Comparison of ENCODE assay signal across 25 mouse cellular contexts in the genomic region with DNA sequence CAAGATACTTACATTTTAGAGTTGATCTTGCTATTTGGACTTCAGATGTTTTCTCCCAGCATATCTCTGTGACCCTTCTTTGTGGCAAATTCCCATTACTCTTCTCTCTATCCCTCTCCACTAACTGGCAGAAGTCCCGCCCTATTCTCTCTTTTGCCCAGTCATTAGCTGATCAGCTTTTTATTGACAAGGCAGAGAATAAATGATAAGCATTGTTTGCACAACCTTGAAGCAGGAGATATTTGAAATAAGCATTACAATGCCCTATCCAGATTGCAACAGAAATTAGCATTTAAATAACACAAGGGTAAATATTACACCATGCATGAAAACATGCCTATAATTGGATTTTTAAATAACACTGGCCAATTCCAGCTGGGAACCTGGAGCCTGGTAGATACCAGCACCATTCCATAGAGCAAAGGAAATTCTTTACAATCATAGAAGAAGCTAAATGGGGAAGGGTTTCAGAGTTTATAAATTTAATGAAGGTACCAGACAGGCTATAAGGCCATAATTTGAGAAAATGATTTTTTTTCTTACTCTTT. TPM values are rescaled to one million over a fixed set of nuclear protein-coding genes. Genes with fewer than 3 reads are reported as not detected.
DNase-seq lines count a peak whose midpoint lies in the region; ATAC-seq and TF ChIP-seq lines count a peak whose summit lies in the region.
"Had no signal": no experiment of that assay in that cellular context is flagged by ENCODE, and none has a peak within 500 bp of the region (broad histone marks: within the 10 kb centered on the region; RNA-seq: fewer than 3 reads in every experiment).

No protein-coding gene starts in this region.

- no peak overlapping the region for H3K4me2 ChIP-seq in hindbrain, embryonic 11.5 days (replicated peaks; ENCODE audit: low read depth, low read length)
- H3K4me2 ChIP-seq in hindbrain, embryonic 16.5 days (ENCODE audit: low read length) = no peak overlapping the region
- no peak overlapping the region for H3K4me2 ChIP-seq in neural tube, embryonic 11.5 days (ENCODE audit: low read depth)
- H3K4me2 ChIP-seq in midbrain, embryonic 13.5 days (replicated peaks) = no peak overlapping the region
- H3K4me2 ChIP-seq: hindbrain, embryonic 15.5 days; intestine, embryonic 15.5 days; limb, embryonic 13.5 days; liver, embryonic 13.5 days; stomach, embryonic 15.5 days had no signal

- no peaks in the 10 kb centered on the region for H3K27me3 ChIP-seq in hindbrain, embryonic 11.5 days (ENCODE audit: control insufficient read depth, insufficient read depth, low read length)
- H3K27me3 ChIP-seq in hindbrain, embryonic 16.5 days (replicated peaks; ENCODE audit: control insufficient read depth, insufficient read depth, low read length) = no peaks in the 10 kb centered on the region
- H3K27me3 ChIP-seq in neural tube, embryonic 11.5 days (ENCODE audit: control insufficient read depth, insufficient read depth, low read length) = no peaks in the 10 kb centered on the region
- H3K27me3 ChIP-seq in midbrain, embryonic 13.5 days = no peaks in the 10 kb centered on the region
- H3K27me3 ChIP-seq in cerebellum, adult 2 months (ENCODE audit: control insufficient read depth, insufficient read depth, low read length) = no peaks in the 10 kb centered on the region
- H3K27me3 ChIP-seq: hindbrain, embryonic 15.5 days; intestine, embryonic 15.5 days; limb, embryonic 13.5 days; liver, embryonic 13.5 days; megakaryocyte, embryonic 14.5 days; Patski; stomach, embryonic 15.5 days had no signal

- WGBS in hindbrain, embryonic 11.5 days = 86% methylated on average over 1 of the region's 1 CpGs
- WGBS in hindbrain, embryonic 16.5 days = 72% methylated on average over 1 of the region's 1 CpGs
- WGBS in neural tube, embryonic 11.5 days = 81% methylated on average over 1 of the region's 1 CpGs
- 78% methylated on average over 1 of the region's 1 CpGs for WGBS in midbrain, embryonic 13.5 days
- 93% methylated on average over 1 of the region's 1 CpGs for WGBS in cerebellum, adult 2 months

- H3K9ac ChIP-seq in hindbrain, embryonic 11.5 days (ENCODE audit: low read depth, low read length) = no peak overlapping the region
- no peak overlapping the region for H3K9ac ChIP-seq in hindbrain, embryonic 16.5 days (ENCODE audit: low read depth, low read length)
- no peak overlapping the region for H3K9ac ChIP-seq in neural tube, embryonic 11.5 days (ENCODE audit: low read length)
- H3K9ac ChIP-seq in midbrain, embryonic 13.5 days (replicated peaks) = no peak overlapping the region
- H3K9ac ChIP-seq: hindbrain, embryonic 15.5 days; intestine, embryonic 15.5 days; limb, embryonic 13.5 days; liver, embryonic 13.5 days; stomach, embryonic 15.5 days had no signal

- TF ChIP-seq CTCF in cerebellum, adult 2 months (IDR thresholded peaks at IDR 0.05; ENCODE audit: borderline replicate concordance, insufficient read depth, low read depth, low read length) = no peak

- no peaks in the 10 kb centered on the region for H3K9me3 ChIP-seq in hindbrain, embryonic 11.5 days (ENCODE audit: control insufficient read depth, low read length)
- H3K9me3 ChIP-seq in hindbrain, embryonic 16.5 days (ENCODE audit: control insufficient read depth, low read length) = no peaks in the 10 kb centered on the region
- no peaks in the 10 kb centered on the region for H3K9me3 ChIP-seq in neural tube, embryonic 11.5 days (ENCODE audit: control insufficient read depth, low read length)
- H3K9me3 ChIP-seq in midbrain, embryonic 13.5 days = no peaks in the 10 kb centered on the region
- H3K9me3 ChIP-seq: intestine, embryonic 15.5 days; limb, embryonic 13.5 days; liver, embryonic 13.5 days; stomach, embryonic 15.5 days had no signal

- H3K27ac ChIP-seq in hindbrain, embryonic 11.5 days (ENCODE audit: low read depth, low read length) = no peak overlapping the region
- no peak overlapping the region for H3K27ac ChIP-seq in hindbrain, embryonic 16.5 days (ENCODE audit: low read depth, low read length)
- no peak overlapping the region for H3K27ac ChIP-seq in neural tube, embryonic 11.5 days (ENCODE audit: low read depth, low read length)
- H3K27ac ChIP-seq in midbrain, embryonic 13.5 days = no peak overlapping the region
- H3K27ac ChIP-seq in cerebellum, adult 2 months (ENCODE audit: insufficient read depth, low read length) = no peak overlapping the region
- H3K27ac ChIP-seq: hindbrain, embryonic 15.5 days; intestine, embryonic 15.5 days; limb, embryonic 13.5 days; liver, embryonic 13.5 days; stomach, embryonic 15.5 days had no signal

- H3K36me3 ChIP-seq in hindbrain, embryonic 11.5 days (ENCODE audit: control insufficient read depth, insufficient read depth, low read length) = no peaks in the 10 kb centered on the region
- H3K36me3 ChIP-seq in hindbrain, embryonic 16.5 days (ENCODE audit: control insufficient read depth, insufficient read depth, low read length) = no peaks in the 10 kb centered on the region
- no peaks in the 10 kb centered on the region for H3K36me3 ChIP-seq in neural tube, embryonic 11.5 days (ENCODE audit: control insufficient read depth, insufficient read depth, low read length)
- H3K36me3 ChIP-seq in midbrain, embryonic 13.5 days = no peaks in the 10 kb centered on the region
- H3K36me3 ChIP-seq: hindbrain, embryonic 15.5 days; intestine, embryonic 15.5 days; limb, embryonic 13.5 days; liver, embryonic 13.5 days; stomach, embryonic 15.5 days had no signal

- H3K4me3 ChIP-seq in hindbrain, embryonic 11.5 days (ENCODE audit: low read depth, low read length) = no peak overlapping the region
- no peak overlapping the region for H3K4me3 ChIP-seq in hindbrain, embryonic 16.5 days (ENCODE audit: low read length)
- no peak overlapping the region for H3K4me3 ChIP-seq in neural tube, embryonic 11.5 days (ENCODE audit: low read depth, low read length)
- no peak overlapping the region for H3K4me3 ChIP-seq in midbrain, embryonic 13.5 days (replicated peaks)
- no peak overlapping the region for H3K4me3 ChIP-seq in cerebellum, adult 2 months (replicated peaks; ENCODE audit: insufficient read depth, low read depth, low read length)
- H3K4me3 ChIP-seq: hindbrain, embryonic 15.5 days; intestine, embryonic 15.5 days; limb, embryonic 13.5 days; liver, embryonic 13.5 days; megakaryocyte, embryonic 14.5 days; stomach, embryonic 15.5 days had no signal

- DNase-seq in hindbrain, embryonic 11.5 days (ENCODE audit: low spot score) = no peak
- no peak for DNase-seq in neural tube, embryonic 11.5 days (ENCODE audit: low spot score)
- no peak for DNase-seq in neural tube, embryonic 10.5 days (ENCODE audit: extremely low spot score, low spot score)
- DNase-seq in cerebellum, adult 2 months = no peak
- no peak for DNase-seq in layer of hippocampus, adult 11-12 months (ENCODE audit: low spot score)
- DNase-seq: adrenal gland, postnatal 10 days; cerebellum, adult 8-10 months; cerebellum, postnatal 36 days; gastrocnemius, postnatal 10 days; heart, postnatal 14 days; kidney, adult 2 months; kidney, postnatal 36 days; liver, embryonic 13.5 days; lung, adult 18-20 months; lung, postnatal 4 days; right cerebral cortex, postnatal 25 days had no signal

- no peaks in the 10 kb centered on the region for H3K4me1 ChIP-seq in hindbrain, embryonic 11.5 days (replicated peaks; ENCODE audit: control insufficient read depth, insufficient read depth, low read length)
- no peaks in the 10 kb centered on the region for H3K4me1 ChIP-seq in hindbrain, embryonic 16.5 days (ENCODE audit: control insufficient read depth, insufficient read depth, low read depth, low read length)
- H3K4me1 ChIP-seq in neural tube, embryonic 11.5 days (ENCODE audit: control insufficient read depth, insufficient read depth, low read length) = no peaks in the 10 kb centered on the region
- H3K4me1 ChIP-seq in midbrain, embryonic 13.5 days (replicated peaks) = no peaks in the 10 kb centered on the region
- H3K4me1 ChIP-seq in cerebellum, adult 2 months (ENCODE audit: control insufficient read depth, insufficient read depth, low read length) = no peaks in the 10 kb centered on the region
- H3K4me1 ChIP-seq: hindbrain, embryonic 15.5 days; intestine, embryonic 15.5 days; limb, embryonic 13.5 days; liver, embryonic 13.5 days; megakaryocyte, embryonic 14.5 days; stomach, embryonic 15.5 days had no signal

- ATAC-seq in hindbrain, embryonic 11.5 days (ENCODE audit: low FRiP score) = peak; percentile 86
- no peak for ATAC-seq in hindbrain, embryonic 16.5 days
- peak; percentile 52; the same call in 1 of the 2 replicates for ATAC-seq in neural tube, embryonic 11.5 days (ENCODE audit: insufficient read depth, low FRiP score, low TSS enrichment)
- ATAC-seq in midbrain, embryonic 13.5 days = peak; percentile 84
- ATAC-seq: intestine, embryonic 15.5 days; lung, postnatal 0 days; Patski had no signal

- no peak for TF ChIP-seq POLR2A in cerebellum, adult 2 months (IDR thresholded peaks at IDR 0.05; ENCODE audit: borderline replicate concordance, insufficient read depth, low read length)

RNA-seq across cellular contexts. Expression of a gene that starts 14.7 kb away (rescaled TPM):
- 460 and 499 TPM in 2 replicates for polyA plus RNA-seq in hindbrain, embryonic 11.5 days (2014; fragmentation: Nextera tagmentation; extraction: Ambion mirVana)
- 283 and 302 TPM in 2 replicates for polyA plus RNA-seq in hindbrain, embryonic 16.5 days (2015; fragmentation: Nextera tagmentation; extraction: Ambion mirVana)
- polyA plus RNA-seq in neural tube, embryonic 11.5 days (2014; fragmentation: Nextera tagmentation; extraction: Ambion mirVana) = 448 TPM in 2 replicates
- polyA plus RNA-seq in midbrain, embryonic 13.5 days (2015; fragmentation: Nextera tagmentation; extraction: Ambion mirVana) = 439 and 445 TPM in 2 replicates
- 58.3 and 70.8 TPM in 2 replicates for polyA plus RNA-seq in cerebellum, adult 2 months (2012; rRNA removed)
